Mouse (Mus musculus) stomach, postnatal 0 days (tissue): ENCODE measurements around the gene Washc3. TPM values are rescaled to one million over a fixed set of nuclear protein-coding genes. Genes with fewer than 3 reads are reported as not detected.

Source experiments
- ATAC-seq: fragments of 200-750 bp; cut with Nextera tagmentation; 2 replicates; pipeline ENCODE4 v1.8.0; 2017; ENCODE audit not compliant: low FRiP score, low TSS enrichment
- DNase-seq: peaks from one replicate; pipeline ENCODE4 v3.0.0-alpha.2; 2016; ENCODE audit warnings: low spot score
- H3K27ac ChIP-seq: fragments of 300-500 bp; sonication (generic); replicated peaks from 2 replicates; pipeline ENCODE4 v1.5.1; 2014; ENCODE audit warnings: mild to moderate bottlenecking, control low read depth
- H3K27me3 ChIP-seq: fragments of 300-500 bp; sonication (generic); 2 replicates; pipeline ENCODE4 v1.6.1; 2014; ENCODE audit warnings: low read length; ENCODE audit not compliant: control insufficient read depth, insufficient read depth
- H3K36me3 ChIP-seq: fragments of 300-500 bp; sonication (generic); 2 replicates; pipeline ENCODE4 v1.6.1; 2014; ENCODE audit warnings: low read length, mixed read lengths; ENCODE audit not compliant: control insufficient read depth, insufficient read depth
- H3K4me1 ChIP-seq: fragments of 300-500 bp; sonication (generic); replicated peaks from 2 replicates; pipeline ENCODE4 v1.6.1; 2014; ENCODE audit warnings: antibody characterized with exemption; ENCODE audit not compliant: control insufficient read depth, insufficient read depth
- H3K4me2 ChIP-seq: fragments of 300-500 bp; sonication (generic); replicated peaks from 2 replicates; pipeline ENCODE4 v1.6.1; 2014; ENCODE audit warnings: low read depth, mild to moderate bottlenecking, control low read depth, moderate library complexity
- H3K4me3 ChIP-seq: fragments of 300-500 bp; sonication (generic); 2 replicates; pipeline ENCODE4 v1.5.1; 2014; ENCODE audit warnings: low read depth, low read length, control low read depth
- H3K9ac ChIP-seq: fragments of 300-500 bp; sonication (generic); 2 replicates; pipeline ENCODE4 v1.6.1; 2014; ENCODE audit warnings: mild to moderate bottlenecking, low read length, control low read depth, mixed read lengths
- H3K9me3 ChIP-seq: fragments of 300-500 bp; sonication (generic); 2 replicates; pipeline ENCODE4 v1.6.1; 2016; ENCODE audit warnings: low read length; ENCODE audit not compliant: control insufficient read depth
- CTCF ChIP-seq: IDR thresholded peaks from 2 replicates; pipeline ENCODE4 v1.5.1; 2016; ENCODE audit warnings: antibody characterized with exemption, low read depth, mild to moderate bottlenecking, moderate library complexity
- EP300 ChIP-seq: optimal IDR thresholded peaks from 2 replicates; pipeline ENCODE3; 2016; ENCODE audit warnings: antibody characterized with exemption
- WGBS: fragments of 180-500 bp; shearing (Covaris S2); extraction: QIAGEN DNeasy Blood & Tissue Kit; methylation state at CpG from one replicate; pipeline ENCODE4 v1.1.7; 2014; 5-methylcytosine and 5-hydroxymethylcytosine counted together
- polyA plus RNA-seq: library from polyadenylated mRNA; unstranded; fragments of >200 nt; fragmentation: Nextera tagmentation; extraction: Ambion mirVana; gene quantifications from 2 replicates; pipeline ENCODE4 v1.2.1, GENCODE M21; 2015

The Washc3 gene
- polyA plus RNA-seq, 1 experiment from 2014 or later: 69.4 TPM

- H3K4me2 ChIP-seq: no peak overlapping the region
- no peak for TF ChIP-seq CTCF
- no peak for TF ChIP-seq EP300
- H3K9me3 ChIP-seq: no peaks in the 10 kb centered on the region
- ATAC-seq (no peak), DNase-seq (no peak)
- no peak overlapping the region for H3K27ac ChIP-seq
- H3K27me3 ChIP-seq: no peaks in the 10 kb centered on the region
- no peak overlapping the region for H3K9ac ChIP-seq
- H3K4me1 ChIP-seq: no peaks in the 10 kb centered on the region
- peaks cover 2% of the 10 kb centered on the region; the same call in 1 of the 2 replicates for H3K36me3 ChIP-seq
- 94% methylated on average over 2 of the region's 2 CpGs for WGBS
- no peak overlapping the region for H3K4me3 ChIP-seq
These were observed 31.9 kb downstream of the Washc3 start for GRCm38 (mm10) chr10:88232765-88233164.

- Histone ChIP-seq H3K27ac (no peak overlapping the region), H3K36me3 (no peaks in the 10 kb centered on the region), H3K4me3 (no peak overlapping the region), H3K9me3 (no peaks in the 10 kb centered on the region), H3K4me2 (no peak overlapping the region), H3K4me1 (no peaks in the 10 kb centered on the region), H3K9ac (no peak overlapping the region), H3K27me3 (no peaks in the 10 kb centered on the region)
- DNase-seq (no peak), ATAC-seq (no peak)
- WGBS: 84% methylated on average over 13 of the region's 13 CpGs
- no peak for TF ChIP-seq EP300
- TF ChIP-seq CTCF: no peak
These were observed 43.8 kb downstream of the Washc3 start for GRCm38 (mm10) chr10:88244681-88245080.

DNA sequence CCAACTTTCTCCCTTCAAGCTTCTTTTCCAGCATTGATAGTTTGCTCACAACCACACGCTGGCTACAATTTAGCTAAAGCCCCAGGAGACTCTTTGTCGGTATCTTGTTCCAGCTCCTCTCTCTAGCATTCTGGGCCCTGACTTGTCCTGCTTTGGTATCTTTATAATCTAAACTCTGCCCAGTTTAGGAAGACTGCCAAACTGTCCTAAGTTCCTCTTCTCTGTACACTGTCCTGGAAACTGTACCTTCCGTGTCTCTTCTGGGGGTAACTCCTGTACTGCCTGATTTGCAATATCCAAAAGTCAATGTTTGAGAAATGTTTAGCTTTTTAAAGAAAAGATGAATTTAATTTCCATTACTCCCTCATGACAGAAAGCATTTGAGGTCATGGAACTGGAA is 49.4 kb downstream of the Washc3 start:
- 47% methylated on average over 3 of the region's 3 CpGs for WGBS
- Histone ChIP-seq H3K4me2 (no peak overlapping the region), H3K9ac (no peak overlapping the region)

GRCm38 (mm10) chr10:88252121-88252862 is 51.4 kb downstream of the Washc3 start:
- no peak overlapping the region for H3K27ac ChIP-seq
- 61% methylated on average over 9 of the region's 9 CpGs for WGBS
- H3K9ac ChIP-seq: no peak overlapping the region
- H3K36me3 ChIP-seq: no peaks in the 10 kb centered on the region
- DNase-seq (no peak), ATAC-seq (no peak)
- no peak overlapping the region for H3K4me3 ChIP-seq
- no peaks in the 10 kb centered on the region for H3K4me1 ChIP-seq
- TF ChIP-seq CTCF: no peak
- TF ChIP-seq EP300: no peak
- H3K9me3 ChIP-seq: no peaks in the 10 kb centered on the region
- H3K4me2 ChIP-seq: no peak overlapping the region
- H3K27me3 ChIP-seq: no peaks in the 10 kb centered on the region

More for the DNA sequence above, 49.4 kb downstream of the Washc3 start:
- TF ChIP-seq EP300 (no peak), CTCF (no peak)
- no peaks in the 10 kb centered on the region for H3K4me1 ChIP-seq
- no peak overlapping the region for H3K27ac ChIP-seq
- DNase-seq (no peak), ATAC-seq (no peak)
- H3K27me3 ChIP-seq: no peaks in the 10 kb centered on the region
- H3K9me3 ChIP-seq: no peaks in the 10 kb centered on the region
- H3K36me3 ChIP-seq: no peaks in the 10 kb centered on the region
- H3K4me3 ChIP-seq: no peak overlapping the region

DNA sequence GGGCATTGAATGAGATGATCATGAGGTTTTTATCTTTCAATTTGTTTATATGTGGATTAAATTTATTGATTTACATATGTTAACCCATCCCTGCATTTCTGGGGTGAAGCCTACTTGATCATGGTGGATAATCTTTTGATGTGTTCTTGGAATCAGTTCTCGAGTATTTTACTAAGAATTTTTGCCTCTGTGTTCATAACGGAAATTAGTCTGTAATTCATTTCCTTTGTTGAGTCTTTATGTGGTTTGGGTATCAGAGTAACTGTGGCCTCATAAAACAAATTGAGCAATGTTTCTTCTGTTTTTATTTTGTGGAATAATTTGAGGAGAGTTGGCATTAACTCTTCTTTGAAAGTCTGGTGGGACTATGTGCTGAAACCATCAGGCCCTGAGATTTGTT is 54.7 kb downstream of the Washc3 start:
- Histone ChIP-seq H3K9me3 (no peaks in the 10 kb centered on the region), H3K9ac (no peak overlapping the region), H3K27me3 (no peaks in the 10 kb centered on the region), H3K27ac (no peak overlapping the region), H3K4me1 (no peaks in the 10 kb centered on the region), H3K4me3 (no peak overlapping the region), H3K36me3 (no peaks in the 10 kb centered on the region), H3K4me2 (no peak overlapping the region)
- WGBS: 47% methylated on average over 2 of the region's 2 CpGs
- ATAC-seq (no peak), DNase-seq (no peak)
- TF ChIP-seq CTCF: no peak
- TF ChIP-seq EP300: no peak

DNA sequence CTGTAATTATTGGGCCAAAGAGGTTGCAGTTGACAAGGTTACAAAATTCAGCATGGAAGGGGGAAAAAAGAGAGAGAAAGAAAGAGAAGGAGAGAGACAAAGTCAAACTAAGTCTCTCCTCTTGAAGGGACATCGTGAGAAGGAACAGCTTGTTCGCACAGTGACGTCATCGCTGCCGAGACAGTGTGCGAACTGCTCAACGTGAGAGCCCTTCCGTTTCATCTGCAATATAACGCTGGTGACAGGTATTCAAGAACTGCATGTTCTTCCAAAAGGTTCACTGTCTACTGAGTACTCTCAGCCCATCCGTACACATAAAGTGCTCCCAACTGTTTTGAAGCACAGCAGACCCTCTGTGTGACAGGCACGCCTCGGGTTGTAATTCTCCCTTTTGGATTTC is 59.4 kb downstream of the Washc3 start:
- H3K9me3 ChIP-seq: no peaks in the 10 kb centered on the region
- H3K9ac ChIP-seq: no peak overlapping the region
- no peak for ATAC-seq
- no peak for DNase-seq
- H3K4me2 ChIP-seq: no peak overlapping the region
- no peak for TF ChIP-seq CTCF
- no peak for TF ChIP-seq EP300
- WGBS: 56% methylated on average over 12 of the region's 12 CpGs
- no peaks in the 10 kb centered on the region for H3K27me3 ChIP-seq
- H3K27ac ChIP-seq: no peak overlapping the region
- H3K4me3 ChIP-seq: no peak overlapping the region
- H3K4me1 ChIP-seq: no peaks in the 10 kb centered on the region
- no peaks in the 10 kb centered on the region for H3K36me3 ChIP-seq
